ENCODE assay signal across 23 mouse cellular contexts in genomic region chr10:28191440-28191839, GRCm38 (mm10).
DNase-seq lines count a peak whose midpoint lies in the region; ATAC-seq lines count a peak whose summit lies in the region.
"Had no signal": no experiment of that assay in that cellular context is flagged by ENCODE, and none has a peak within 500 bp of the region (broad histone marks: within the 10 kb centered on the region; RNA-seq: fewer than 3 reads in every experiment).

No protein-coding gene starts in this region.

- no peaks in the 10 kb centered on the region for H3K4me1 ChIP-seq in forebrain, embryonic 13.5 days

- H3K4me2 ChIP-seq in forebrain, embryonic 13.5 days = no peak overlapping the region

- no peak overlapping the region for H3K9ac ChIP-seq in forebrain, embryonic 13.5 days

- H3K27ac ChIP-seq in forebrain, embryonic 13.5 days = no peak overlapping the region

- whole genome bisulfite sequencing in forebrain, embryonic 13.5 days = 89% methylated on average over 5 of the region's 5 CpGs

- no peak overlapping the region for H3K4me3 ChIP-seq in forebrain, embryonic 13.5 days

- H3K9me3 ChIP-seq in forebrain, embryonic 13.5 days (replicated peaks) = no peaks in the 10 kb centered on the region
- H3K9me3 ChIP-seq: G1E had no signal

- no peaks in the 10 kb centered on the region for H3K36me3 ChIP-seq in forebrain, embryonic 13.5 days (ENCODE audit: poor library complexity, severe bottlenecking)
- H3K36me3 ChIP-seq: G1E had no signal

- H3K27me3 ChIP-seq in forebrain, embryonic 13.5 days = no peaks in the 10 kb centered on the region
- H3K27me3 ChIP-seq: CH12.LX, Patski had no signal

- ATAC-seq in frontal cortex, adult (ENCODE audit: low TSS enrichment) = peak; percentile 86
- no peak for ATAC-seq in forebrain, embryonic 13.5 days
- ATAC-seq: activated CD4-positive, CD25-positive, alpha-beta regulatory T cell, adult 4 months; CD4-positive, CD25-positive, alpha-beta regulatory T cell, adult 4 months; Patski had no signal

- no peak for DNase-seq in frontal cortex, postnatal 14 days (ENCODE audit: low spot score in 2 of 2)
- DNase-seq in right cerebral cortex, adult 18-20 months = peak; percentile 17
- no peak for DNase-seq in right cerebral cortex, adult 2 months (ENCODE audit: low spot score in 2 of 2)
- DNase-seq in brain, adult 2 months (ENCODE audit: low read depth, low spot score) = peak; percentile 28
- DNase-seq in telencephalon, adult 2 months (ENCODE audit: low read depth, low spot score) = peak; percentile 21
- DNase-seq in ovary, postnatal 10 days (ENCODE audit: low spot score) = no peak
- DNase-seq: adrenal gland, adult 2 months; adrenal gland, adult 8-10 months; adrenal gland, postnatal 10 days; adrenal gland, postnatal 14 days; adrenal gland, postnatal 25 days; adrenal gland, postnatal 36 days; B cell, adult 2 months; cerebellum, adult 11 months; cerebellum, adult 11-12 months; cerebellum, adult 18-20 months had no signal

Comparison
In these comparisons a context has a peak if more than half of its experiments do, and no peak if none do; other contexts are left out.
1. DNase-seq: peak in right cerebral cortex, adult 18-20 months (single experiment), brain, adult 2 months (single experiment) and telencephalon, adult 2 months (single experiment); none in frontal cortex, postnatal 14 days (0 of 2), right cerebral cortex, adult 2 months (0 of 2) and ovary, postnatal 10 days (single experiment).